Comparison of ENCODE assay signal across 8 mouse cellular contexts in genomic region chr13:49371428-49371899, GRCm38 (mm10). TPM values are rescaled to one million over a fixed set of nuclear protein-coding genes. Genes with fewer than 3 reads are reported as not detected.
DNase-seq lines count a peak whose midpoint lies in the region; ATAC-seq lines count a peak whose summit lies in the region.

No protein-coding gene starts in this region.

- H3K4me1 ChIP-seq in heart, embryonic 12.5 days (replicated peaks), result peaks cover 63% of the 10 kb centered on the region
- H3K4me1 ChIP-seq in midbrain, embryonic 15.5 days, result 0 out of 2 replicates have a peak, but pooled peaks cover 4% of the 10 kb centered on the region

- peaks cover 48% of the 10 kb centered on the region for H3K36me3 ChIP-seq in heart, embryonic 12.5 days
- H3K36me3 ChIP-seq in midbrain, embryonic 15.5 days (replicated peaks), result peaks cover 19% of the 10 kb centered on the region; the same call in 1 of the 2 replicates

- H3K9ac ChIP-seq in heart, embryonic 12.5 days, result 0 out of 2 replicates have a peak overlapping the region, but pooled peaks have one; percentile 59
- H3K9ac ChIP-seq in midbrain, embryonic 15.5 days, result no peak overlapping the region

- H3K27ac ChIP-seq in heart, embryonic 12.5 days (ENCODE audit: poor library complexity, severe bottlenecking), result peak overlapping the region; percentile 78
- H3K27ac ChIP-seq in midbrain, embryonic 15.5 days, result no peak overlapping the region

- H3K4me2 ChIP-seq in heart, embryonic 12.5 days, result no peak overlapping the region
- H3K4me2 ChIP-seq in midbrain, embryonic 15.5 days, result no peak overlapping the region

- peak; percentile 57 for DNase-seq in gastrocnemius, adult 18-20 months (ENCODE audit: low spot score)
- DNase-seq in gastrocnemius, adult 8-10 months (ENCODE audit: low spot score in 2 of 2), result no peak
- peak; percentile 23 for DNase-seq in embryo, embryonic 11.5 days (ENCODE audit: low read depth, low spot score)
- DNase-seq in kidney, adult 8-10 months, result peak; percentile 77 to 90
- DNase-seq in liver, result peak; percentile 63
- peak; percentile 53 to 70 for DNase-seq in thymus, adult 18-20 months

- no peaks in the 10 kb centered on the region for H3K9me3 ChIP-seq in heart, embryonic 12.5 days (replicated peaks)
- no peaks in the 10 kb centered on the region for H3K9me3 ChIP-seq in midbrain, embryonic 15.5 days

- WGBS in heart, embryonic 12.5 days, result 23% methylated on average over 3 of the region's 3 CpGs
- 80% methylated on average over 3 of the region's 3 CpGs for WGBS in midbrain, embryonic 15.5 days

- no peaks in the 10 kb centered on the region for H3K27me3 ChIP-seq in heart, embryonic 12.5 days (replicated peaks)
- H3K27me3 ChIP-seq in midbrain, embryonic 15.5 days (replicated peaks), result no peaks in the 10 kb centered on the region

- peak; percentile 84 for ATAC-seq in heart, embryonic 12.5 days (ENCODE audit: insufficient number of reproducible peaks, low FRiP score)
- 0 out of 2 replicates have a peak, but pooled peaks have one; percentile 18 for ATAC-seq in midbrain, embryonic 15.5 days (replicated peaks)

- no peak overlapping the region for H3K4me3 ChIP-seq in heart, embryonic 12.5 days
- H3K4me3 ChIP-seq in midbrain, embryonic 15.5 days, result no peak overlapping the region

RNA-seq across cellular contexts. Expression of gene Bicd2, which starts 30.1 kb away (rescaled TPM):
- total RNA-seq in gastrocnemius, adult 18-20 months (2021), result 10 to 100 TPM; 23.4 to 28.6 TPM
- 10 to 100 TPM; 21.6 to 26.7 (median 24.6) TPM for total RNA-seq in gastrocnemius, adult 8-10 months (2022)
- 53.5 and 54.0 TPM in 2 replicates for polyA plus RNA-seq in heart, embryonic 12.5 days (2016; fragmentation: Nextera tagmentation; extraction: Ambion mirVana)
- polyA plus RNA-seq in midbrain, embryonic 15.5 days (2015; fragmentation: Nextera tagmentation; extraction: Ambion mirVana), result 28.3 and 29.2 TPM in 2 replicates

RNA-seq across cellular contexts. Expression of gene Ippk, which starts 49.6 kb away (rescaled TPM):
- total RNA-seq in gastrocnemius, adult 18-20 months (2021), result 1 to 10 TPM; 5.9 to 6.6 TPM
- total RNA-seq in gastrocnemius, adult 8-10 months (2022), result 1 to 10 TPM; 6.1 to 7.6 (median 7.0) TPM
- 13.1 and 14.0 TPM in 2 replicates for polyA plus RNA-seq in heart, embryonic 12.5 days (2016; fragmentation: Nextera tagmentation; extraction: Ambion mirVana)
- 14.0 and 14.4 TPM in 2 replicates for polyA plus RNA-seq in midbrain, embryonic 15.5 days (2015; fragmentation: Nextera tagmentation; extraction: Ambion mirVana)

RNA-seq across cellular contexts. Expression of gene Fgd3, which starts 51.4 kb away (rescaled TPM):
- under 1 TPM; 0.41 to 0.90 TPM for total RNA-seq in gastrocnemius, adult 18-20 months (2021)
- 1 to 10 TPM in 2 of 4 experiments, under 1 TPM in 2; 0.34 to 1.5 (median 0.98) TPM for total RNA-seq in gastrocnemius, adult 8-10 months (2022)
- polyA plus RNA-seq in heart, embryonic 12.5 days (2016; fragmentation: Nextera tagmentation; extraction: Ambion mirVana), result 0.13 and 0.15 TPM in 2 replicates
- 3.1 TPM in 2 replicates for polyA plus RNA-seq in midbrain, embryonic 15.5 days (2015; fragmentation: Nextera tagmentation; extraction: Ambion mirVana)

Comparison
In these comparisons a context has a peak if more than half of its experiments do, and no peak if none do; other contexts are left out.
1. DNase-seq: peak in gastrocnemius, adult 18-20 months (single experiment), embryo, embryonic 11.5 days (single experiment), kidney, adult 8-10 months (2 of 2), liver (single experiment) and thymus, adult 18-20 months (2 of 2); none in gastrocnemius, adult 8-10 months (0 of 2).